Mouse (Mus musculus): ENCODE data around the gene Tbx2.

- no peak for TF ChIP-seq CTCF (IDR thresholded peaks at IDR 0.05 in 2 of 3, conservative IDR thresholded peaks at IDR 0.05 in 1 of 3; ENCODE audit: control insufficient read depth in 1 of 3, insufficient read depth in 1 of 3, low read depth in 2 of 3, low read length in 3 of 3, poor library complexity in 1 of 3, severe bottlenecking in 1 of 3)
- no peak for TF ChIP-seq CHD1 (IDR thresholded peaks at IDR 0.05; ENCODE audit: low read depth, low read length)
- TF ChIP-seq E2F4 (IDR thresholded peaks at IDR 0.05; ENCODE audit: borderline replicate concordance, low read depth, low read length), result no peak
- no peak for TF ChIP-seq ZNF384 (IDR thresholded peaks at IDR 0.05; ENCODE audit: low read depth, low read length)
- no peak for TF ChIP-seq TAL1 (IDR thresholded peaks at IDR 0.05; ENCODE audit: low read length)
- TF ChIP-seq ELF1 (IDR thresholded peaks at IDR 0.05; ENCODE audit: low read depth, low read length), result no peak
- TF ChIP-seq MYC (IDR thresholded peaks at IDR 0.05; ENCODE audit: low read depth, low read length), result no peak
- no peak for TF ChIP-seq EP300 (IDR thresholded peaks at IDR 0.05; ENCODE audit: low read depth in 1 of 2, low read length in 2 of 2)
These were observed 53.5 kb downstream of the Tbx2 start, which contains the start of gene Tbx4 for GRCm38 (mm10) chr11:85885665-85886428.

All from MEL (cell line).